Mouse (Mus musculus) forebrain, embryonic 11.5 days (tissue): ENCODE measurements at regions not wholly inside any gene's neighbourhood (a gene's known extent, or its start where the extent isn't known, plus 50 kb on each side); places are given as distances from the start of the nearest gene placed in this dataset.

Experiments used
- ATAC-seq: fragments of 200-750 bp; cut with Nextera tagmentation; replicated peaks from 2 replicates; pipeline ENCODE4 v1.8.0; 2017; ENCODE audit warnings: moderate TSS enrichment; ENCODE audit not compliant: low FRiP score
- DNase-seq: peaks from one replicate; pipeline ENCODE4 v3.0.0-alpha.2; 2017; ENCODE audit warnings: low spot score
- H3K27ac ChIP-seq: fragments of 300-500 bp; sonication (generic); 2 replicates; pipeline ENCODE4 v1.5.1; 2014; ENCODE audit warnings: low read depth, low read length
- H3K27me3 ChIP-seq: fragments of 300-500 bp; sonication (generic); 2 replicates; pipeline ENCODE4 v1.6.1; 2014; ENCODE audit warnings: mild to moderate bottlenecking, low read length, mixed read lengths; ENCODE audit not compliant: control insufficient read depth, insufficient read depth
- H3K36me3 ChIP-seq: fragments of 300-500 bp; sonication (generic); 2 replicates; pipeline ENCODE4 v1.6.1; 2014; ENCODE audit warnings: mild to moderate bottlenecking, low read length, moderate library complexity, mixed read lengths; ENCODE audit not compliant: control insufficient read depth, insufficient read depth
- H3K4me1 ChIP-seq: fragments of 300-500 bp; sonication (generic); replicated peaks from 2 replicates; pipeline ENCODE4 v1.6.1; 2014; ENCODE audit warnings: low read length, mixed read lengths; ENCODE audit not compliant: control insufficient read depth, insufficient read depth
- H3K4me2 ChIP-seq: fragments of 300-500 bp; sonication (generic); 2 replicates; pipeline ENCODE4 v1.6.1; 2014; ENCODE audit warnings: low read depth, mild to moderate bottlenecking, low read length, moderate library complexity, mixed read lengths; ENCODE audit not compliant: severe bottlenecking
- H3K4me3 ChIP-seq: fragments of 300-500 bp; sonication (generic); 2 replicates; pipeline ENCODE4 v1.5.1; 2014; ENCODE audit warnings: low read depth, low read length
- H3K9ac ChIP-seq: fragments of 300-500 bp; sonication (generic); 2 replicates; pipeline ENCODE4 v1.6.1; 2014; ENCODE audit warnings: low read length
- H3K9me3 ChIP-seq: fragments of 300-500 bp; sonication (generic); 2 replicates; pipeline ENCODE4 v1.6.1; 2016; ENCODE audit warnings: low read length, mixed read lengths; ENCODE audit not compliant: control insufficient read depth
- WGBS: fragments of 180-500 bp; shearing (Covaris S2); extraction: QIAGEN DNeasy Blood & Tissue Kit; methylation state at CpG from one replicate; pipeline ENCODE4 v1.1.7; 2014; 5-methylcytosine and 5-hydroxymethylcytosine counted together

DNA sequence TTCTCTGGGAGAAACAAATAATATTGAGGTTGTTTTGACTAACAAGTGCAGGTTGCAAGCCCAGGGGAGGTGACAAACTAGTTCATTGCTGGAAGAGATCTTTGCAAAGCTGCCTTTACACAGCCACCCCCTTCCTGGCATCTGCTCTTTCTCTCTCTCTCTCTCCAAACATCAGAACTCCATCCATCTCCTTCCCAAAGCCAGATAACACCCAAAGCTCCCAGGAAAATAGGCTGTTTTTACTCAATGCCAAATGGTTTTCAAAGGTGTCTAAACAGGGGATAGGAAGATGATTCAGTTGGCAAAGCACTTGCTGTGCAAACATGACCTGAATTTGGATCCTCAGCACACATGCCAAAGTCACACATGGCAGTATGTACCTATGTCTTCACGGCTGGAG, 133.9 kb downstream of the Chst1 start:
- Histone ChIP-seq H3K27me3 (no peaks in the 10 kb centered on the region), H3K9me3 (no peaks in the 10 kb centered on the region), H3K36me3 (no peaks in the 10 kb centered on the region), H3K27ac (no peak overlapping the region), H3K4me2 (no peak overlapping the region), H3K9ac (no peak overlapping the region), H3K4me1 (peaks cover 4% of the 10 kb centered on the region; the same call in 1 of the 2 replicates), H3K4me3 (no peak overlapping the region)
- WGBS = 88% methylated on average over 1 of the region's 1 CpGs
- no peak for ATAC-seq
- DNase-seq = peak; percentile 4

DNA sequence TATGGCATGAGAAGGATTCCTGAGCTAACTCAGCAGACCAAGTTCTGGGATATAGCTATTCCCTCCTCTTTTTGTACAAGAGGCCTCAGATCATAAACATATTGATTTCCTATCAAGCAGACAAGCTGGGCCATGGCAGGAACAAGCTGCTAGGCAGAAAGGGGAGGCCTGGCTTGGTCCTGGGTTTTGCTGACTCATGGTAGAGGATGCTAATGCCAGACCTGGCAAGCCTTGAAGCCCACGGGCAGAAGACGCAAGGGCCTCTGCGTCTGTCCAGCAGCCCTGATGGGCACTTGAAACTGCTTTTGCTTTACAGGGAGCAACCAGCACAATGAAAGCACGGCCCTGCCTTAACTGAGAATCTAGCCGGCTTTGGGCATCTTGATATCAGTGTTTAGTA, 136.3 kb downstream of the Chst1 start:
- no peak for ATAC-seq
- no peaks in the 10 kb centered on the region for H3K27me3 ChIP-seq

DNA sequence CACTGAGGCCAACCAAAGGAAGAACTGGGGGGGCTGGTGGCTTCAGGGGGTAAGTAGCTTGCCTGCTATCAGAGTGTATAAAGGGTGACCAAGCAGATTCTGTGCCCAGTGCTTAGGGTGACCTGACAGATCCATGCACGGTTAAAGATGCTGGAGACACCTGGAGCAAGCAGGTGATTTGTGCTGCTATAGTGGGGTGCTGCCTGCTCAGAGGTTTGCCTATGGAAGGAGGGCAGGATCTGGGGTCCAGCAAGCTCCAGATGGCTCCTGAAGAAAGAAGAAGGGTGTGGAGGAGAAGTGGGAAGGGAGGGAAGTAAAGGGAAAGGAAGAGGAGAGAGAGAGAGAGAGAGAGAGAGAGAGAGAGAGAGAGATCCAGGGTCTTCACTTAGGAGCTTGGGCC, 137.8 kb downstream of the Chst1 start:
- no peaks in the 10 kb centered on the region for H3K9me3 ChIP-seq
- no peaks in the 10 kb centered on the region for H3K36me3 ChIP-seq
- WGBS = 68% methylated on average over 1 of the region's 1 CpGs
- no peaks in the 10 kb centered on the region for H3K27me3 ChIP-seq
- no peak overlapping the region for H3K9ac ChIP-seq
- no peak overlapping the region for H3K4me3 ChIP-seq
- no peak overlapping the region for H3K27ac ChIP-seq
- ATAC-seq = no peak
- peaks cover 2% of the 10 kb centered on the region; the same call in 1 of the 2 replicates for H3K4me1 ChIP-seq
- DNase-seq = peak; percentile 30
- H3K4me2 ChIP-seq = no peak overlapping the region

More for the DNA sequence above, 136.3 kb downstream of the Chst1 start:
- Histone ChIP-seq H3K4me3 (no peak overlapping the region), H3K4me2 (no peak overlapping the region), H3K4me1 (peaks cover 4% of the 10 kb centered on the region; the same call in 1 of the 2 replicates), H3K36me3 (no peaks in the 10 kb centered on the region), H3K9ac (no peak overlapping the region), H3K9me3 (no peaks in the 10 kb centered on the region), H3K27ac (no peak overlapping the region)
- peak; percentile 47 for DNase-seq
- 85% methylated on average over 5 of the region's 5 CpGs for WGBS

DNA sequence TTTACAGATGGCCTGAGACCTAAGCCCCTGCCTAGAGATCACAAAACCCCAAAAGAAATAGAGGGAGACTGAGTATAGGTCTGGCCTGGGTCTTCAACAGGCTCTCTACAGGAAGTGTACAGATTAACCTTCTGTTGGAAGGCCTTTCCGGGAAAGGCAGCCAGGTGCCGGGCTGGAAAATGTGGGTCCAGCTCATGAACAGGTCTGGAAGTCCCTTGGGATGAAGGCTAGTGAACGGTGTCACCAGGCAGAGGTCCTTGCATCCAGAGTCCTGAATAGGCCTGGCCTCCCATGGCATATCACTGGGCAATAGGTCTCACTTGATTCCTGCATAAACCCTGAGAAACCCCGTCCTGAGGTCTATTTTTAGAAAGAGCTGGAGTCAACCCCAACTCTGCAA, 140.1 kb downstream of the Chst1 start:
- H3K4me1 ChIP-seq = peaks cover 8% of the 10 kb centered on the region; the same call in 1 of the 2 replicates
- H3K4me2 ChIP-seq = no peak overlapping the region
- no peak overlapping the region for H3K27ac ChIP-seq
- H3K9me3 ChIP-seq = no peaks in the 10 kb centered on the region
- no peak overlapping the region for H3K9ac ChIP-seq
- ATAC-seq (no peak), DNase-seq (peak; percentile 43)
- 88% methylated on average over 4 of the region's 4 CpGs for WGBS
- no peaks in the 10 kb centered on the region for H3K27me3 ChIP-seq
- no peaks in the 10 kb centered on the region for H3K36me3 ChIP-seq
- no peak overlapping the region for H3K4me3 ChIP-seq

DNA sequence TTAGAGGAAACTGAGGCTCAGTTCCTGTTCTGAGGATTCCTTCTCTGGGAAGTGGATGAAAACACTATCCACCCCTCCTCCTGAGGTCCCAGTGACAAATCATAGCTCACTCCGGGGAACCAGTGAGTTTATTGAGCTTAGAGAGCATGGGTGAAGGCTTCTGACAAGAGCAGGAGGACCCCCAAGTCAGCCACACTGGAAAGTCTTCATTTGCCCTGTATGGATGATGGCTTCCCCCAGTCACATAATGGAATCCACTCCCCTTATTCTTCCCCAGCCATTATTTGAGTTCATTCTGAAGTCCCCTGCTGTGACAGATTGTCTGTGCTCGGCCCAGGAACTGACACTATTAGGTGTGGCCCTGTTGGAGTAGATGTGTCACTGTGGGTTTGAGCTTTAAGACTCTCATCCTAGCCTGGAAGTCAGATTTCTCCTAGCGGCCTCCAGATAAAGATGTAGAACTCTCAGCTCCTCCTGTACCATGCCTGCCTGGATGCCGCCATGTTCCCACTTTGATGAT, 141.3 kb downstream of the Chst1 start:
- Histone ChIP-seq H3K27me3 (no peaks in the 10 kb centered on the region), H3K9me3 (no peaks in the 10 kb centered on the region), H3K4me2 (no peak overlapping the region), H3K27ac (no peak overlapping the region), H3K4me3 (no peak overlapping the region), H3K36me3 (no peaks in the 10 kb centered on the region), H3K9ac (no peak overlapping the region), H3K4me1 (peaks cover 8% of the 10 kb centered on the region; the same call in 1 of the 2 replicates)
- ATAC-seq (no peak), DNase-seq (peak; percentile 24)
- WGBS = 71% methylated on average over 4 of the region's 4 CpGs

DNA sequence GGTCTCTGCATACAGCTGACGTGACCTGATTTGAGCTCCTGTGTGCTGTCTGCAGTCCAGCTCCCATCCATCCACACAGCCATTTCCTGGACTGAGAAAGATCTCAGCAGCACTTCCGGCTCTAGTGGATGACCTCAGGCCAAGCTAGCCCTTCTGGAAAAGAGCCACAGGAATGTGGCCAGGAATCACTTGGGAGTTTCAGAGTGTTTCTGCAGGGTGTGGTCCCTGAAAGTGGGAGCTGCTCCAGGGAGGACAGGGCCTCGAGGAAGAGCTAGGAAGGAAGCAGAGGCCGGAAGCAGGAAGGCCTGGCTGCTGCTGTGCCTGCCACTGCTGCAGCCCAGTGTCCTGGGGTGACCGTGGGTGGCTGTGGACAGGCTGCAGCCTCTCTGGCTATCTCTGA, 142.5 kb downstream of the Chst1 start:
- DNase-seq (peak; percentile 47), ATAC-seq (no peak)
- Histone ChIP-seq H3K27me3 (no peaks in the 10 kb centered on the region), H3K4me1 (peaks cover 8% of the 10 kb centered on the region; the same call in 1 of the 2 replicates), H3K4me2 (no peak overlapping the region), H3K36me3 (no peaks in the 10 kb centered on the region), H3K9ac (no peak overlapping the region), H3K9me3 (no peaks in the 10 kb centered on the region), H3K4me3 (no peak overlapping the region), H3K27ac (no peak overlapping the region)
- 76% methylated on average over 5 of the region's 5 CpGs for WGBS

DNA sequence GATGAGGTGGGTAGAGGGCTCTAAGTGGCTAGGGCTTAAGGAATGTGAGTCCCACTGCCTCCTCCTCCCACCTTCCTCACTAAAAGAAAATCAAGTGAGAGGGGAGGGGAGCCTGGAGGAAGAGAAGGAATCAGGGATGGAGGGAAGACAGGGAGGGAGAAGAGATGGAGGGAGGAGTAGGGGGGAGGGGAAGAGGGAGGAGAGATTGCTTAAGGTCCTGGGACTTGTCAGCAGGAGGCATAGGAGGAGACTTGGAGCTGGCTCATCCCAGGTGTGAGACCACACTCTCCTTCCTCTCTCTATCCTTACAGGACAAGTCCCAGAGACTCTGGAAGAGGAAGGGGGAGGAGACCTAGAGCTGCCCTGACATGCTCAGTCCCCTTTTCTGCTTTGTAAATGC, 143.2 kb downstream of the Chst1 start:
- H3K27me3 ChIP-seq = no peaks in the 10 kb centered on the region
- H3K27ac ChIP-seq = no peak overlapping the region
- H3K4me2 ChIP-seq = no peak overlapping the region
- peaks cover 8% of the 10 kb centered on the region; the same call in 1 of the 2 replicates for H3K4me1 ChIP-seq
- no peak overlapping the region for H3K9ac ChIP-seq
- ATAC-seq (no peak), DNase-seq (peak; percentile 23)
- no peak overlapping the region for H3K4me3 ChIP-seq
- no peaks in the 10 kb centered on the region for H3K36me3 ChIP-seq
- H3K9me3 ChIP-seq = no peaks in the 10 kb centered on the region

DNA sequence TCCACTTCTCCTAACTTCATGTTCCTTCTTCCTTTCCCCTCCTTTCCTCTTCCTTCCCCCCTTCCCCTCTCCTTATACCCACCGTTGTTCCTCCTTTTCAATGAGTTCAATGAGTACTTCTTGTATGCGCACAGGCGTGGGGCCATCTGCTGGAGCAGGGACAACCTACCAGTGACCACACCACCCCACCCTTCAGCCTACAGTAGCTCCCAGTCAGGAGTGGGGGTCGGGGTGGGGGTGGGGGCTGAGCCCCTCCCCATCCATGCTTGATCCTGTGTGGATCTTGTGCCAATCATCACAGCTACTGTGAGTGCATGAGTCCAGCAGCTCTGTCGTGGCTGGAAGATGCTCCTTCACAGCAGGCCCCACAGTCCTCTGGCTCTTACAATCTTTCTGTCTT, 143.6 kb downstream of the Chst1 start:
- no peak overlapping the region for H3K4me2 ChIP-seq
- H3K9ac ChIP-seq = no peak overlapping the region
- H3K4me1 ChIP-seq = peaks cover 6% of the 10 kb centered on the region; the same call in 1 of the 2 replicates
- DNase-seq = peak; percentile 44
- H3K27ac ChIP-seq = no peak overlapping the region
- H3K4me3 ChIP-seq = no peak overlapping the region
- H3K27me3 ChIP-seq = no peaks in the 10 kb centered on the region
- H3K36me3 ChIP-seq = no peaks in the 10 kb centered on the region
- 40% methylated on average over 5 of the region's 5 CpGs for WGBS
- no peak; the same call in 1 of the 2 replicates for ATAC-seq
- no peaks in the 10 kb centered on the region for H3K9me3 ChIP-seq

DNA sequence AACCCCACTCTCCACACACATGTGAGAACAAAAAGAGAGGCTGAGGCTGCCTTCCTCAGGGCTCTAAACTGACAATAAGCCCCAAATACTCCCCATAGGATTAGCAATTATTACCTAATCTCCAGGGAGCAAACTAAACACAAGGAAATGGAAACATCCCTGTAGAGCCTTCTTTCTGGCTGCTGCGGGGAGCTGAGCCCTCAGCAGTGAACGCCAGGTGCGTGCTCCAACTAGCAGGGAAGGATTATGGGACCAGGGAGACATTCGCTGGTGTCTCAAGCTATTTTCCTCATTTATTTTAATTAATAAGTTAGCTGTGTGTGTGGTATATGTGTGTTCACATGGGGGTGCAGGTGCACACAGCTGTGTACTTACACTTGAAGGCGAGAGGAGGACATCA, 144.4 kb downstream of the Chst1 start:
- DNase-seq (peak; percentile 45), ATAC-seq (no peak)
- 38% methylated on average over 5 of the region's 5 CpGs for WGBS
- Histone ChIP-seq H3K4me2 (no peak overlapping the region), H3K4me3 (no peak overlapping the region), H3K9ac (no peak overlapping the region), H3K27ac (no peak overlapping the region), H3K4me1 (0 out of 2 replicates have a peak, but pooled peaks cover 6% of the 10 kb centered on the region), H3K27me3 (no peaks in the 10 kb centered on the region), H3K9me3 (no peaks in the 10 kb centered on the region), H3K36me3 (no peaks in the 10 kb centered on the region)
